Mouse (Mus musculus) G1E-ER4 (cell line): ENCODE measurements around the gene Hist1h3b. TPM values are rescaled to one million over a fixed set of nuclear protein-coding genes. Genes with fewer than 3 reads are reported as not detected.
"Not testable (repeated sequence)": the region's sequence is repeated elsewhere in the genome, so short reads cannot be mapped to it uniquely, and the experiment has no call there.

Source experiments
- GATA1 ChIP-seq: IDR thresholded peaks from one replicate; pipeline ENCODE4 v1.8.0; 2012; ENCODE audit warnings: low read length, inconsistent platforms
- polyA plus RNA-seq: library from polyadenylated mRNA; stranded (reverse); fragments of >175 nt; gene quantifications from 2 replicates; pipeline ENCODE4 v1.2.3, GENCODE M21; 2012

Hist1h3b gene
- polyA plus RNA-seq, 1 experiment = 11.4 TPM

- not testable (repeated sequence) for TF ChIP-seq GATA1
Observed at GRCm38 (mm10) chr13:23746201-23747080, 5.6 kb upstream of the Hist1h3b start, which contains the start of gene Hist1h2bb. Gene Hist1h2bb (plus strand): TSS chr13:23746734.

- TF ChIP-seq GATA1 = no peak
Observed at GRCm38 (mm10) chr13:23747081-23747891, 4.8 kb upstream of the Hist1h3b start.

GRCm38 (mm10) chr13:23747892-23748288, 4.2 kb upstream of the Hist1h3b start:
- TF ChIP-seq GATA1 = no peak

- no peak for TF ChIP-seq GATA1
Observed at GRCm38 (mm10) chr13:23749563-23750121, 2.4 kb upstream of the Hist1h3b start.

- TF ChIP-seq GATA1 = not testable (repeated sequence)
Observed at GRCm38 (mm10) chr13:23750839-23751477, 1.1 kb upstream of the Hist1h3b start, which contains the start of gene Hist1h2ab. Gene Hist1h2ab (plus strand): TSS chr13:23751126.

GRCm38 (mm10) chr13:23751478-23751956, 550 bp upstream of the Hist1h3b start:
- no peak for TF ChIP-seq GATA1

- TF ChIP-seq GATA1 = no peak
Observed at GRCm38 (mm10) chr13:23752742-23753172, 690 bp downstream of the Hist1h3b start.

- no peak for TF ChIP-seq GATA1
Observed at GRCm38 (mm10) chr13:23753314-23754078, 1.4 kb downstream of the Hist1h3b start.

GRCm38 (mm10) chr13:23755000-23755399, 2.9 kb downstream of the Hist1h3b start:
- no peak for TF ChIP-seq GATA1

GRCm38 (mm10) chr13:23756790-23757189, 4.7 kb downstream of the Hist1h3b start, which contains the start of gene Hist1h4b:
Gene Hist1h4b (plus strand): TSS chr13:23757013.
- TF ChIP-seq GATA1 = no peak

GRCm38 (mm10) chr13:23757211-23757773, 5.2 kb downstream of the Hist1h3b start:
- no peak for TF ChIP-seq GATA1

- TF ChIP-seq GATA1 = no peak
Observed at GRCm38 (mm10) chr13:23757921-23758320, 5.9 kb downstream of the Hist1h3b start.

GRCm38 (mm10) chr13:23759251-23759771, 7.2 kb downstream of the Hist1h3b start:
- no peak for TF ChIP-seq GATA1

GRCm38 (mm10) chr13:23759916-23760239, 7.8 kb downstream of the Hist1h3b start:
- TF ChIP-seq GATA1 = no peak
